Mouse (Mus musculus) kidney, adult 11 months (tissue): Measurements from ENCODE around the gene Casp6.
A peak's percentile ranks its signal among the peaks of the same experiment; 100 is the strongest.

Experiments
- DNase-seq: peaks from one replicate; pipeline ENCODE4 v3.0.0; 2022

Casp6 gene

DNA sequence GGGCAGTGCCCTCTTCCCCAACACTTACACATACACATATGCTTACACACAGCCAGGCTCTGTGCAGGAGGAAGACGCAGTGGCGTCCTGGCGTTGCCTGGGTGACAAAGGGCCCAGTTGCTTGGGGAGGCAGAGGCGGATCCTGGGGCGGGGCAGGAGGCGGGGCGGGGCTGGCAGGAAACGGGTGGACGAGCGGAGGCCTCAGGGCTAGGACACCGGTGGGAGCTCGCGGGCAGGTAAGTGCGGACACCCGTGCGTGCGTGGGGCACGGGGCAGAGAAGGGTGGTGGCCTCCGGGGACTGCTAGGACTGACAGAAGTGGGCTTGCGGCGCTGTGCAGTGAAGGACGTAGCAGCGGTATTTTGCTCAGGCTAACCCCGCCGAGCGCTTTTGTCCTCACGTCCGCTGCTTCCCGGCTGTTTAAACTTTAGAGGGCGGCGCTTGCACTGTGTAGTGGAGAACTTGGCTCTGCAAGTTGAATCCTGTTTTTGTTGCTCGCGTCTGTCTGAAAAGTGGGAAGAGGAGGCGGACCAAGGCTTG, at the start of gene Casp6:
Casp6 (plus strand) TSS at position 155 of the 539 bp plus-strand sequence.
- DNase-seq, result peak; percentile 83

GRCm38 (mm10) chr3:129862592-129862991, 38.6 kb upstream of the Casp6 start:
- no peak for DNase-seq

- peak; percentile 29 for DNase-seq
Observed at GRCm38 (mm10) chr3:129863698-129864097, 37.5 kb upstream of the Casp6 start.

DNA sequence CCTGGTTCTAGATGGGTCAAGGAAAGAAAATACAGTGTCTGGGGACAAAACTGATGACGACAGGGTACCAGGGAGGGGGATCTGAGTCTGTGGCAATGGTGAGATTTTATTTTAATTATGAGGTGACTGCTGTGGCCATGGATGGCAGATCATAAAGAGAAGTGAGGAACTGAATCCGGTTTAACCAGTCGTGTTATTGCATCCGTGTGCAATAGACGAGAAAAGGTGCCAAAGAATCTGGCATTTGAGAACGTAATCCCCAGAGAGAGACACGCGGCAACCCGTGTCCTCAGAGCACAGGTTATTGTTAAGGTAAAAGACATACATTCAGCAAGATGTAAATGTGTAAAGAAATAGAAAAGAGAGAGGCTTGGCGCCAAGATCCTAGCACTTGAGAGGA, 23.9 kb upstream of the Casp6 start:
- no peak for DNase-seq

GRCm38 (mm10) chr3:129878405-129879021, 22.7 kb upstream of the Casp6 start, which contains the start of gene Pla2g12a:
Gene Pla2g12a (plus strand): TSS chr3:129878606.
- peak; percentile 84 for DNase-seq

DNA sequence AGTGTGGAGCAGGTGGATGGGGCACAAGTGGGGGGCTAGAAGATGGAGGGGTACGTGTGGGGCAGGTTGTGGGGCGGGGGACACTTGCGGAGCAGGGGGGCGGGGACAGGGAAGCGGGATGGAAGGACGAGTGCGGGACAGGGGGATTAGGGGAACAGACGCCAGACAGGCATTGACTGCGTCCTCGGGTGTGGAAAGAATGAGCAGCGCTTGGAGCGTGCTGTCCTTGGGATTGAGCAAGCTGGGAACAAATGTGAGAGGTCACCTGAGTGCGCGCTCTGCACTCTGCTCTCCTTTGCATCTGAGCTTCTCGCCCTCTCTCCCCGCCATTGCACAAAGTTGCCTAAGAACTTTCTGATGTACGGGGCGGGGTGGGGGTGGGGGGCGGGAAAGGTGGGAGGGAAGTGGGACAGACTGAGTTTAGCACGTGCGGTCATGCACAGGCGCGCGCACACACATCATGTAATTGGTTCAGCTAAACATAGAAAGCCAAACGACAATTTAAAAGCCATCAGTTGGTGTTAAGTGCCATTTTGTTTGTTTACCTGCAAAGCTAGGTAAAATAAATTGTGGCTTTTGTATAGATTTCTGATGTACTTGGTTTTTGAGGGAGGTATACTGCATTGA, 22.0 kb upstream of the Casp6 start:
- DNase-seq, result peak; percentile 42

DNA sequence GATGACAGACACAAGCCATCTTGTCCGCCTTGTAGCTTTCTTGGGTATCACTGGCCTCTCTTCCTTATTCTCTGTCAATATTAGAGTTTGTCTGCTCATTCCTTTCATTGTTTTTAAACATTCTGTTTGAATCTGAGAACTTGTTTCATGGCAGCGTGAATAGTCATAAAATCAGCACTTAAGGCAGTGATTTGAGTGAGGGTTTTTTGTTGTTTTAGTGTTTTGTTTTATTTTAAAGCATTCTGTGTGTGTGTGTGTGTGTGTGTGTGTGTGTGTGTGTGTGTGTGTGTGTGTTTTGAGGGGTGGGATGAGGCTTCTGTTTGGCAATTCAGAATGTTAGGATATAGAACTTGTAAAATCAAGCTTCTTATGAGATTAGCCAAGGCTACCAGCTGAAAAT, 21.3 kb upstream of the Casp6 start:
- DNase-seq, result no peak

GRCm38 (mm10) chr3:129880925-129881593, 20.2 kb upstream of the Casp6 start:
- no peak for DNase-seq

- DNase-seq, result no peak
Observed at GRCm38 (mm10) chr3:129885577-129885976, 15.6 kb upstream of the Casp6 start.

DNA sequence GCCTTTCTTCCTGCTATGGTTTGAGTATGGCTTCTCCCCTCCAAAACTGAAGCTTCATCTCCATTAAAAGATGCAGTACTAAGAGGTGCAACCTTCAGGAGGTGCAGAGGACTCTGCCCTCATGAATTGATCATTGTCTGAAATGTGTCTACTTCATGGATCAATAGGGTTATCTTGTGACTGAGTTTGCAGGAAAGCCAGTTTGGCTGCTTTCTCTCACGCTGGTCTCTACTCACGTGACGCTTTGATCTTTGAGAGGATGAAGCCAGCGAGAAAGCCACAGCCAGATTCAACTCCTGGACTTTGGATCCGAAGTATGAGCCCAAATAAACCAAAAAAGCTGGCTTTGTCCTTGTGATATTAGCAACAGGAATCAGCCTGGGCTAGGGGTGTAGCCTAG, 14.8 kb upstream of the Casp6 start:
- no peak for DNase-seq

DNA sequence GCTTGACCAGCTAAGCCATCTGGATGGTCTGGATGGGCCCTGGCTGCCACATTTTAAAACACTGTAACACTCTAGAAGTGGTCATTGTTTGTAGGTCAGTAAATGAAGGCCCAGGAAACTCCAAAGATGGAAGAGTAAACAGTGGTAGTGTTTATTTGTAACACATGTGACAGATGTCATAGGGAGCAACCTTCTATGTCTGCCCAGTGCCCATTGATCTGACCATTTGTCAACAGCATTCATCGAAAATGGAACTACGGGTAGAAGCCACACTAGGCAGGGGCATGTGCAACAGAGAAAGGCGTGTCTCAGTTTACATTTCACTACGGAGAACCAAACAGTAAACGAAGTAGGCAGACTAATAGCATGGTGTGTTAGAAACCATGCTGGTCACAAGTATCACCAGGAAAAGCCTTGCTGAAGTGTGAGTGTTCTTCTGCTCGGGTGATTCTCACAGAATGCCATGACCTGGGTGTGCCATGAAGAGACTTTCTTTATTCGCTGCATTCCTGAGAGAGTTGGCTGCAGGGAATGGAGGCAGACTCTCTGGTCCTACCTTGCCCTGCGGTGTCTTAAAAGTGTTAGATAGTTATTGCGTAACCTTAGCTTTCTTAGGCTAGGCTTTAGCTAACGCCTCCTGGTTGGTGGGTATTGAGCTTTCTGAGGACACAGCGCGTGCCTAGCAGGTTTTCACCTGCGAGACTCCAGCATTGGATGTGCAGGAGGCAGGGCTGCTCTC, 13.3 kb upstream of the Casp6 start:
- no peak for DNase-seq

GRCm38 (mm10) chr3:129892003-129892402, 9.2 kb upstream of the Casp6 start:
- DNase-seq, result no peak

GRCm38 (mm10) chr3:129893143-129893542, 8.1 kb upstream of the Casp6 start:
- no peak for DNase-seq

DNA sequence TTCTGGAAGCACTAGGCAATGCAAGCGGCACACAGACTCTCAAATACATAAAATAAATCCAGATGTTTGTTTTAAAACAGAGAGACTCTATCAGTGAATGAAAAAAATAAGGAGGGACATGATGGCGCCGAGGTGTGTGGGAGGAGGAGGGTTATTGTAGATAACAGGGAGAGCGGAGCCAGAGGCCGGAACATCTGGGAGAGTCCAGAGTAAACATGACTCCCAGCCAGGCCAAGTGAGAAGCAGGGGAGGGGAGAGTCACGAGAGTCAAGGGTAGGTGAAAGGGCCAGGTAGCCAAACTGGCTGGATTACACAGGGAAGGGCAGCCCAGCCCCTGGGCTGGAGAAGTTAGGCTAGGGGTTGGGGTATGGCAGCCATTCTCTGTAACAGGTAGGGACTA, 4.6 kb upstream of the Casp6 start:
- no peak for DNase-seq

- DNase-seq, result no peak
Observed at GRCm38 (mm10) chr3:129898886-129899285, 2.3 kb upstream of the Casp6 start.

- DNase-seq, result no peak
Observed at GRCm38 (mm10) chr3:129903369-129903768, 2.1 kb downstream of the Casp6 start.

DNA sequence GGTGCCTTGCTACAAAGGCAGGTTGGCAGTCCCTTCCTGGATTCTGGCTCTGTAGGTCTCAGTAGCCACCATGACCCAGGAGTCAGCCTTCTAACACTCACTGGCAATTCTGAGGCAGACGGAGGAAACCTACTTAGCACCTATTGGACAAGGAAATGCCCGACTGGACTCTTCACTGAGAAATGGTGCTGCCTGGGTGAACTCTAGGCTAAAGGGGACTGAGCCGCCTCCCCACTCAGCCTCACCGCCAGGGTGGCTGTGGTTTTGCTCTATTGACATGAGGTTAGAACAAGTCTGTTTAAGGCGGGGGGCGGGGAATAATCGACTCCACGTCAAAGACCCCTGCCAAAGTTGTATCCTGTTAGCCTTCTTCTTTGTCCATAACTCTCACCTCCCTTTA, 2.6 kb downstream of the Casp6 start:
- no peak for DNase-seq

- DNase-seq, result no peak
Observed at GRCm38 (mm10) chr3:129904381-129905132, 3.3 kb downstream of the Casp6 start.

DNA sequence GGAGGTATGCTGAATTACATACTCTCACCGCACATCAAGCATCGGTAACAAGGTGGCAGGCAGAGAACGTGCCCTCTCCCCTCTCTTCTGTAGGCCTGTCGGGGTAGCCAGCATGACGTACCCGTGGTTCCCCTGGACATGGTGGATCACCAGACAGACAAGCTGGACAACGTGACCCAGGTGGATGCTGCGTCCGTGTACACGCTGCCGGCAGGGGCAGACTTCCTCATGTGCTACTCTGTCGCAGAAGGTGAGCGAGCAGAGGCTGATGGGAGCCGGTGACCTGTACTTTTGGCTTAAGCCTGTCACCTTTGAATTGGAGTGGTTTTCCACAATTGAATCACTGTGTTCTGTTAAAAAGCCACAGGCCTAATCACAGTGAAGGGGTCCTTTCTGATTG, 10.8 kb downstream of the Casp6 start:
- DNase-seq, result no peak

GRCm38 (mm10) chr3:129913241-129913640, 12.0 kb downstream of the Casp6 start:
- DNase-seq, result no peak

DNA sequence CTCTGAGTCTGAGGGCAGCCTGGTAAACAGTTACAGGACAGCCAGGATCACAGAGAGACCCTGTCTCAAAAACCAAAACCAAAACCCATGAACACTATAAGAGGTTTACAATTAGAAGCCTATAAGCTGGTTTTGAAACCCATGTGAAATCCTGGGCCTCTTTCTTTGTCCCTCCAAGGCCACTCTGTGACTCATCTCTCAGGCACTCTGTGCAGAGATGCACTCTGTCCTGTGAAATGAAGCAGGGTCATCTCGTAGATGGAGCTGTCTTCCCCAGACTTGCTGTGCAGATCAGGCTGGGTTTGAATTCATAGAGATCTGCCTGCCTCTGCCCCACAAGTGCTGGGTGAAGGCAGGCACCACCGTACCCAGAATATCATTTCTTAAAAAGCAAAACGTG, 16.2 kb downstream of the Casp6 start:
- no peak for DNase-seq

GRCm38 (mm10) chr3:129918434-129918833, 17.2 kb downstream of the Casp6 start:
- DNase-seq, result peak; percentile 38

DNA sequence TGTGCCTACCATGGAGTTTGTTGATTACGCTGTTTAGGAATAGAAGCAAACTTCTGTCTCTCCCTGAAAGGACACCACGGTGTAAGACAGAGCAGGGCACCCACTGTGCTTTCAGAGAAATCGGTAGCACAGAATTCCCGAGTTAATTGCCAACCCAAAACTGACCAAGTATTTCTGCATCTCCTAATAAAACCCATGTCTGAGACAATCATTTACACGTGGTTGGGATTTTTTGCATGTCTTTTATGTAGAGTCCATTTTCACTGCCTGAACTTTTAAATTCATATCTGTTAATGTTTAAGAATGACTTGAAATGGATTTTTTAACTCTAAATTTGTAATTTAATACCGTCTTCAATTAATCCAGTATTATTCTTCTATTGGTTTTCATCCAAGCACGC, 22.4 kb downstream of the Casp6 start:
- DNase-seq, result no peak
